Mouse (Mus musculus) hindbrain, embryonic 12.5 days (tissue): ENCODE data around the gene Ghrl. TPM values are rescaled to one million over a fixed set of nuclear protein-coding genes. Genes with fewer than 3 reads are reported as not detected.
A peak's percentile ranks its signal among the peaks of the same experiment; 100 is the strongest.

Source experiments
- ATAC-seq: fragments of 200-750 bp; cut with Nextera tagmentation; 2 replicates; pipeline ENCODE4 v1.8.0; 2017; ENCODE audit warnings: moderate TSS enrichment; ENCODE audit not compliant: low FRiP score
- H3K27ac ChIP-seq: fragments of 300-500 bp; sonication (generic); 2 replicates; pipeline ENCODE4 v1.5.1; 2016; ENCODE audit warnings: mild to moderate bottlenecking
- H3K27me3 ChIP-seq: fragments of 300-500 bp; sonication (generic); 2 replicates; pipeline ENCODE4 v1.6.1; 2016; ENCODE audit warnings: mild to moderate bottlenecking
- H3K36me3 ChIP-seq: fragments of 300-500 bp; sonication (generic); 2 replicates; pipeline ENCODE4 v1.6.1; 2016; ENCODE audit warnings: mild to moderate bottlenecking
- H3K4me1 ChIP-seq: fragments of 300-500 bp; sonication (generic); 2 replicates; pipeline ENCODE4 v1.6.1; 2016
- H3K4me2 ChIP-seq: fragments of 300-500 bp; sonication (generic); replicated peaks from 2 replicates; pipeline ENCODE4 v1.6.1; 2016; ENCODE audit warnings: mild to moderate bottlenecking
- H3K4me3 ChIP-seq: fragments of 300-500 bp; sonication (generic); 2 replicates; pipeline ENCODE4 v1.5.1; 2016; ENCODE audit warnings: mild to moderate bottlenecking
- H3K9ac ChIP-seq: fragments of 300-500 bp; sonication (generic); 2 replicates; pipeline ENCODE4 v1.6.1; 2016; ENCODE audit warnings: mild to moderate bottlenecking, moderate library complexity
- H3K9me3 ChIP-seq: fragments of 300-500 bp; sonication (generic); replicated peaks from 2 replicates; pipeline ENCODE4 v1.6.1; 2016; ENCODE audit warnings: mild to moderate bottlenecking
- WGBS: fragments of 180-500 bp; shearing (Covaris S2); methylation state at CpG from one replicate; pipeline ENCODE4 v1.1.7; 2016; 5-methylcytosine and 5-hydroxymethylcytosine counted together
- polyA plus RNA-seq: library from polyadenylated mRNA; unstranded; fragments of >200 nt; fragmentation: Nextera tagmentation; extraction: Ambion mirVana; gene quantifications from 2 replicates; pipeline ENCODE4 v1.2.1, GENCODE M21; 2016

Gene Ghrl
- polyA plus RNA-seq, 1 experiment from 2014 or later, result 0.49 TPM

- Histone ChIP-seq H3K4me2 (no peak overlapping the region), H3K27me3 (no peaks in the 10 kb centered on the region), H3K9me3 (no peaks in the 10 kb centered on the region), H3K4me1 (peaks cover 23% of the 10 kb centered on the region), H3K27ac (no peak overlapping the region), H3K36me3 (no peaks in the 10 kb centered on the region), H3K9ac (no peak overlapping the region), H3K4me3 (no peak overlapping the region)
- 93% methylated on average over 5 of the region's 5 CpGs for WGBS
- no peak for ATAC-seq
These were observed 26.3 kb downstream of the Ghrl start for GRCm38 (mm10) chr6:113693377-113693776.

GRCm38 (mm10) chr6:113692661-113693133 is 27.0 kb downstream of the Ghrl start:
- ATAC-seq, result no peak
- H3K9me3 ChIP-seq, result no peaks in the 10 kb centered on the region
- 84% methylated on average over 5 of the region's 5 CpGs for WGBS
- no peaks in the 10 kb centered on the region for H3K27me3 ChIP-seq
- no peaks in the 10 kb centered on the region for H3K36me3 ChIP-seq
- no peak overlapping the region for H3K4me2 ChIP-seq
- H3K9ac ChIP-seq, result no peak overlapping the region
- H3K4me1 ChIP-seq, result peaks cover 16% of the 10 kb centered on the region
- H3K27ac ChIP-seq, result no peak overlapping the region
- H3K4me3 ChIP-seq, result no peak overlapping the region

- WGBS, result 83% methylated on average over 4 of the region's 4 CpGs
- no peaks in the 10 kb centered on the region for H3K9me3 ChIP-seq
- H3K9ac ChIP-seq, result peak overlapping the region; percentile 33; the same call in 1 of the 2 replicates
- peak overlapping the region; percentile 75 for H3K27ac ChIP-seq
- H3K4me3 ChIP-seq, result no peak overlapping the region
- no peaks in the 10 kb centered on the region for H3K36me3 ChIP-seq
- ATAC-seq, result no peak
- peaks cover 14% of the 10 kb centered on the region for H3K4me1 ChIP-seq
- H3K27me3 ChIP-seq, result no peaks in the 10 kb centered on the region
- peak overlapping the region; percentile 36 for H3K4me2 ChIP-seq
These were observed 28.6 kb downstream of the Ghrl start for GRCm38 (mm10) chr6:113691084-113691462.

GRCm38 (mm10) chr6:113690400-113691083 is 29.1 kb downstream of the Ghrl start:
- Histone ChIP-seq H3K9ac (peak overlapping the region; percentile 33), H3K9me3 (no peaks in the 10 kb centered on the region), H3K4me2 (peak overlapping the region; percentile 36), H3K4me3 (no peak overlapping the region), H3K27ac (peak overlapping the region; percentile 75), H3K36me3 (no peaks in the 10 kb centered on the region), H3K4me1 (peaks cover 14% of the 10 kb centered on the region), H3K27me3 (no peaks in the 10 kb centered on the region)
- ATAC-seq, result peak; percentile 50; the same call in 1 of the 2 replicates
- 8% methylated on average over 14 of the region's 14 CpGs for WGBS

GRCm38 (mm10) chr6:113690008-113690399 is 29.7 kb downstream of the Ghrl start:
- H3K9ac ChIP-seq, result no peak overlapping the region
- H3K27me3 ChIP-seq, result no peaks in the 10 kb centered on the region
- H3K4me2 ChIP-seq, result peak overlapping the region; percentile 36; the same call in 1 of the 2 replicates
- peaks cover 14% of the 10 kb centered on the region for H3K4me1 ChIP-seq
- peak overlapping the region; percentile 66 for H3K27ac ChIP-seq
- no peak overlapping the region for H3K4me3 ChIP-seq
- H3K9me3 ChIP-seq, result no peaks in the 10 kb centered on the region
- H3K36me3 ChIP-seq, result no peaks in the 10 kb centered on the region
- peak; percentile 13; the same call in 1 of the 2 replicates for ATAC-seq
- WGBS, result 25% methylated on average over 7 of the region's 7 CpGs

GRCm38 (mm10) chr6:113686551-113687125 is 33.0 kb downstream of the Ghrl start:
- no peak for ATAC-seq
- peaks cover 14% of the 10 kb centered on the region for H3K4me1 ChIP-seq
- WGBS, result 46% methylated on average over 8 of the region's 8 CpGs
- no peaks in the 10 kb centered on the region for H3K36me3 ChIP-seq
- H3K4me3 ChIP-seq, result no peak overlapping the region
- no peaks in the 10 kb centered on the region; the same call in 1 of the 2 replicates for H3K9me3 ChIP-seq
- no peak overlapping the region for H3K27ac ChIP-seq
- H3K9ac ChIP-seq, result no peak overlapping the region
- no peak overlapping the region for H3K4me2 ChIP-seq
- no peaks in the 10 kb centered on the region for H3K27me3 ChIP-seq

GRCm38 (mm10) chr6:113683081-113683825 is 36.4 kb downstream of the Ghrl start:
- Histone ChIP-seq H3K9ac (no peak overlapping the region), H3K36me3 (no peaks in the 10 kb centered on the region), H3K4me1 (no peaks in the 10 kb centered on the region), H3K27me3 (no peaks in the 10 kb centered on the region), H3K27ac (no peak overlapping the region), H3K9me3 (no peaks in the 10 kb centered on the region; the same call in 1 of the 2 replicates), H3K4me3 (no peak overlapping the region), H3K4me2 (no peak overlapping the region)
- WGBS, result 90% methylated on average over 10 of the region's 10 CpGs
- ATAC-seq, result no peak

- H3K4me2 ChIP-seq, result no peak overlapping the region
- no peak overlapping the region for H3K9ac ChIP-seq
- no peaks in the 10 kb centered on the region for H3K27me3 ChIP-seq
- no peak overlapping the region for H3K4me3 ChIP-seq
- no peak for ATAC-seq
- no peaks in the 10 kb centered on the region; the same call in 1 of the 2 replicates for H3K9me3 ChIP-seq
- H3K4me1 ChIP-seq, result no peaks in the 10 kb centered on the region
- no peaks in the 10 kb centered on the region for H3K36me3 ChIP-seq
- H3K27ac ChIP-seq, result no peak overlapping the region
- WGBS, result 17% methylated on average over 4 of the region's 4 CpGs
These were observed 38.4 kb downstream of the Ghrl start for GRCm38 (mm10) chr6:113681271-113681670.

GRCm38 (mm10) chr6:113679993-113680566 is 39.6 kb downstream of the Ghrl start:
- no peak overlapping the region for H3K9ac ChIP-seq
- ATAC-seq, result no peak
- no peaks in the 10 kb centered on the region; the same call in 1 of the 2 replicates for H3K9me3 ChIP-seq
- H3K4me3 ChIP-seq, result no peak overlapping the region
- H3K27ac ChIP-seq, result no peak overlapping the region
- H3K4me1 ChIP-seq, result no peaks in the 10 kb centered on the region
- H3K36me3 ChIP-seq, result no peaks in the 10 kb centered on the region
- no peak overlapping the region for H3K4me2 ChIP-seq
- no peaks in the 10 kb centered on the region for H3K27me3 ChIP-seq
- 80% methylated on average over 9 of the region's 9 CpGs for WGBS

GRCm38 (mm10) chr6:113678246-113679012 is 41.3 kb downstream of the Ghrl start:
- no peak overlapping the region for H3K9ac ChIP-seq
- ATAC-seq, result no peak
- H3K36me3 ChIP-seq, result no peaks in the 10 kb centered on the region
- no peaks in the 10 kb centered on the region for H3K9me3 ChIP-seq
- 78% methylated on average over 14 of the region's 14 CpGs for WGBS
- H3K4me2 ChIP-seq, result no peak overlapping the region
- H3K4me1 ChIP-seq, result no peaks in the 10 kb centered on the region
- no peak overlapping the region for H3K27ac ChIP-seq
- no peaks in the 10 kb centered on the region for H3K27me3 ChIP-seq
- H3K4me3 ChIP-seq, result no peak overlapping the region

GRCm38 (mm10) chr6:113677070-113677734 is 42.5 kb downstream of the Ghrl start:
- no peak overlapping the region for H3K27ac ChIP-seq
- no peaks in the 10 kb centered on the region for H3K4me1 ChIP-seq
- no peak for ATAC-seq
- no peaks in the 10 kb centered on the region for H3K27me3 ChIP-seq
- WGBS, result 74% methylated on average over 14 of the region's 14 CpGs
- H3K36me3 ChIP-seq, result no peaks in the 10 kb centered on the region
- H3K4me3 ChIP-seq, result no peak overlapping the region
- H3K9me3 ChIP-seq, result no peaks in the 10 kb centered on the region
- no peak overlapping the region for H3K4me2 ChIP-seq
- H3K9ac ChIP-seq, result no peak overlapping the region
